Mouse (Mus musculus) lung, adult 2 months (tissue): ENCODE data around the gene Abhd12b. TPM values are rescaled to one million over a fixed set of nuclear protein-coding genes. Genes with fewer than 3 reads are reported as not detected.
A peak's percentile ranks its signal among the peaks of the same experiment; 100 is the strongest.

ENCODE experiments used
- DNase-seq: peaks from one replicate; pipeline ENCODE4 v3.0.0; 2022
- H3K4me1 ChIP-seq: fragments of 200-500 bp; 2 replicates; pipeline ENCODE4 v1.6.1; 2011; ENCODE audit warnings: low read length; ENCODE audit not compliant: control insufficient read depth, insufficient read depth
- H3K4me3 ChIP-seq: fragments of 200-500 bp; replicated peaks from 2 replicates; pipeline ENCODE3; 2011; ENCODE audit warnings: low read depth, mild to moderate bottlenecking, control low read depth, low read length; ENCODE audit errors: extremely low read depth
- CTCF ChIP-seq: fragments of 200-500 bp; IDR thresholded peaks from 2 replicates; pipeline ENCODE4 v1.5.1; 2011; ENCODE audit warnings: mild to moderate bottlenecking, low read length, control low read depth; ENCODE audit not compliant: insufficient read depth
- POLR2A ChIP-seq: fragments of 200-500 bp; IDR thresholded peaks from 2 replicates; pipeline ENCODE4 v1.6.1; 2011; ENCODE audit warnings: low read depth, mild to moderate bottlenecking, control low read depth, low read length, borderline replicate concordance; ENCODE audit errors: extremely low read depth
- WGBS: fragments of 180-500 bp; shearing (Covaris S2); methylation state at CpG from one replicate; pipeline ENCODE4 v1.1.7; 2018; 5-methylcytosine and 5-hydroxymethylcytosine counted together
- polyA plus RNA-seq: library from polyadenylated mRNA; depleted of rRNA; stranded (reverse); fragments of >200 nt; gene quantifications from 2 replicates; pipeline ENCODE4 v1.2.3, GENCODE M21; 2012; rRNA removed

Gene Abhd12b
- polyA plus RNA-seq, 1 experiment = 0.19 TPM

- no peak for TF ChIP-seq POLR2A
- no peak for TF ChIP-seq CTCF
- 50% methylated on average over 8 of the region's 8 CpGs for WGBS
- Histone ChIP-seq H3K4me1 (no peaks in the 10 kb centered on the region), H3K4me3 (no peak overlapping the region)
- no peak for DNase-seq
Observed at GRCm38 (mm10) chr12:70218795-70219540, 65.0 kb downstream of the Abhd12b start.

- 69% methylated on average over 5 of the region's 5 CpGs for WGBS
- DNase-seq = no peak
Observed at GRCm38 (mm10) chr12:70221425-70221824, 67.5 kb downstream of the Abhd12b start.

GRCm38 (mm10) chr12:70223331-70223730 lies 69.4 kb downstream of the Abhd12b start:
- DNase-seq = no peak
- no peak overlapping the region for H3K4me3 ChIP-seq
- TF ChIP-seq CTCF = no peak
- no peak for TF ChIP-seq POLR2A
- no peaks in the 10 kb centered on the region; the same call in 1 of the 2 replicates for H3K4me1 ChIP-seq
- 64% methylated on average over 4 of the region's 4 CpGs for WGBS

More at GRCm38 (mm10) chr12:70221425-70221824, 67.5 kb downstream of the Abhd12b start:
- Histone ChIP-seq H3K4me3 (no peak overlapping the region), H3K4me1 (no peaks in the 10 kb centered on the region; the same call in 1 of the 2 replicates)
- TF ChIP-seq CTCF = no peak
- no peak for TF ChIP-seq POLR2A

GRCm38 (mm10) chr12:70226655-70227054 lies 72.7 kb downstream of the Abhd12b start:
- Histone ChIP-seq H3K4me1 (peaks cover 1% of the 10 kb centered on the region; the same call in 1 of the 2 replicates), H3K4me3 (peak overlapping the region; percentile 67)
- 25% methylated on average over 5 of the region's 5 CpGs for WGBS
- DNase-seq = no peak
- no peak for TF ChIP-seq CTCF
- no peak for TF ChIP-seq POLR2A

GRCm38 (mm10) chr12:70227121-70227932 lies 73.4 kb downstream of the Abhd12b start:
- peak overlapping the region; percentile 67 for H3K4me3 ChIP-seq
- H3K4me1 ChIP-seq = peaks cover 2% of the 10 kb centered on the region; the same call in 1 of the 2 replicates
- DNase-seq = peak; percentile 83
- WGBS = 1% methylated on average over 51 of the region's 52 CpGs
- TF ChIP-seq CTCF (no peak), POLR2A (peak; percentile 91; the same call in 1 of the 2 replicates)

- TF ChIP-seq POLR2A (no peak), CTCF (no peak)
- WGBS = 70% methylated on average over 11 of the region's 11 CpGs
- Histone ChIP-seq H3K4me1 (peaks cover 2% of the 10 kb centered on the region; the same call in 1 of the 2 replicates), H3K4me3 (no peak overlapping the region)
- DNase-seq = no peak
Observed at GRCm38 (mm10) chr12:70228155-70228554, 74.2 kb downstream of the Abhd12b start.

- Histone ChIP-seq H3K4me1 (peaks cover 2% of the 10 kb centered on the region; the same call in 1 of the 2 replicates), H3K4me3 (no peak within 1 kb of the TSS)
- no peak for DNase-seq
- TF ChIP-seq POLR2A = peak; percentile 38; the same call in 1 of the 2 replicates
- no peak for TF ChIP-seq CTCF
- WGBS = 88% methylated on average over 2 of the region's 2 CpGs
Observed at GRCm38 (mm10) chr12:70231294-70231693, 77.4 kb downstream of the Abhd12b start, which contains the start of gene Pygl. Pygl (minus strand) TSS chr12:70231488.

- no peak overlapping the region for H3K4me3 ChIP-seq
- TF ChIP-seq CTCF (no peak), POLR2A (no peak)
- WGBS = 33% methylated on average over 5 of the region's 5 CpGs
- peaks cover 2% of the 10 kb centered on the region; the same call in 1 of the 2 replicates for H3K4me1 ChIP-seq
- no peak for DNase-seq
Observed at GRCm38 (mm10) chr12:70232020-70232544, 78.1 kb downstream of the Abhd12b start.

Other genes starting within 250 kb of the Abhd12b start
- 24.5 and 37.4 TPM in 2 replicates for gene Sav1, start 167.1 kb upstream of the Abhd12b start, polyA plus RNA-seq
- 14.9 and 18.9 TPM in 2 replicates for gene Nin, start 40.4 kb upstream of the Abhd12b start, polyA plus RNA-seq
- gene Pygl, start 77.3 kb downstream of the Abhd12b start, polyA plus RNA-seq = 25.9 and 43.4 TPM in 2 replicates
- 0.06 and 0.28 TPM in 2 replicates for gene Trim9, start 193.5 kb downstream of the Abhd12b start, polyA plus RNA-seq